Mouse (Mus musculus) E14TG2a.4 (cell line): Measurements from ENCODE around the gene Osbpl7.

Source experiments
- H3K27me3 ChIP-seq: 2 replicates; pipeline ENCODE4 v1.6.1; 2014; ENCODE audit warnings: low read length, control low read depth; ENCODE audit not compliant: insufficient read depth
- H3K36me3 ChIP-seq: 2 replicates; pipeline ENCODE4 v1.6.1; 2014; ENCODE audit warnings: low read length, control low read depth; ENCODE audit not compliant: insufficient read depth
- H3K4me1 ChIP-seq: replicated peaks from 2 replicates; pipeline ENCODE4 v1.6.1; 2014; ENCODE audit warnings: low read depth, low read length, control low read depth
- H3K4me3 ChIP-seq: replicated peaks from 2 replicates; pipeline ENCODE4 v1.5.1; 2014; ENCODE audit warnings: mild to moderate bottlenecking, low read length
- H3K9me3 ChIP-seq: 2 replicates; pipeline ENCODE4 v1.6.1; 2014; ENCODE audit warnings: low read length, control low read depth
- CTCF ChIP-seq: conservative IDR thresholded peaks from 2 replicates; pipeline ENCODE4 v1.5.1; 2014; ENCODE audit warnings: low read length
- NANOG ChIP-seq: IDR thresholded peaks from 2 replicates; pipeline ENCODE4 v1.6.1; 2014; ENCODE audit warnings: borderline replicate concordance, low read length, mixed read lengths
- POU5F1 ChIP-seq: IDR thresholded peaks from 2 replicates; pipeline ENCODE4 v1.6.1; 2014; ENCODE audit warnings: low read length, borderline replicate concordance

Osbpl7 gene

DNA sequence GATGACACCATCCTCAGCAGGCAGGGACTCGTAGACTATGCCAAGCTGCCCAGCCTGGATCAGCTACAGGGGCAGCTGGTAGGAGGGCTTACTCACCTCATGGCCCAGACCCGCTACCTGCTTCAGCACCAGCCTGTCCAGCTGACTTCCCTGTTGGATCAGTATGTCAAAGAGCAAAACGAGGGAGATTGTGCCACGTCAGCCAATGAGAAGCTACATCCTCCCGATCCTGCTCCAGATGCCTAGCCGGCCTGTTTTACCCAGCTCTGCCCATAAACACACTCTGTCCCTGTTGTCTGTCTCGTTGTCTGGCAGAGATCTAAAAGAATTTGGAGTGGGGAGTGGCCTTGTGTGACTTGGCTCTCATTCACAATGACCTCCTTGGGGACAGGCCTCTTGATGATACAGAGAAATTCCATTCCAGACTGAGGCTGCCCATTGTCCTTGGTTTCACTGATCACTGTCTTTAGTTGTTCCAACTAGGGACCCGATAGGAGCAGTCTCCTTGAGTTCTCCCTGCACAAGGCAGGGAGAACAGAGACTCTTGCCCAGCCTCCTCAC is 2.3 kb upstream of the Osbpl7 start:
- Histone ChIP-seq H3K9me3 (no peaks in the 10 kb centered on the region), H3K4me1 (peaks cover 79% of the 10 kb centered on the region)
- TF ChIP-seq NANOG (no peak), CTCF (no peak), POU5F1 (no peak)

DNA sequence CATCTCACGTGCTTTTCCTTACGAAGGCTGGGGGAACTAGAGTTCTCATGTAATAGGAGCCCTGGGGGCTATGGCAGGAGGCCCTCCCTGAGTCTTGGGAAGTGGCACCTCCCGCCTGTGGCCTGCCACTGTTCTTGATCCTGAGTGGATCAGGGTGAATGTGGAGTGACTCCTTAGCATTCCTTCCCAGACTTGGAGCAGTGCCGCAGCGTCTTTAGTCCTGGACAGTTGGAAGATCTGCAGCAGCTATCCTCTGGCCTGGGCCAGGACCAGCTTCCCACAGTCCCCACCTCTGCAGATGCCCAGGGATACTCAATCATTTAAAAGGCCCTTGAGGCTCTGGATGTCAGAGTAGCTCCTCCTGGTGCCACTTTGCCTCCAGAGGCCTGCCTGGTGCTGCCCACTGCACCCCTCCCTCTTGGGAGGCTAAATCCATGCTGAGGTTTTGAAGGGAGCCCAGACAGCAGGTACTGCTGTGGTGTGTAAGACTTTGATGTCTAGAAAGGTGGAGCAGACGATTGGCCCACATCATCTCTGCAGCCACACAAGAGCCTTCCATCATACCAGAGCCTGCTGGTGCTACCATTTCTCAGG is 839 bp upstream of the Osbpl7 start:
- no peak overlapping the region for H3K4me3 ChIP-seq
- H3K4me1 ChIP-seq: peaks cover 71% of the 10 kb centered on the region
- no peak for TF ChIP-seq CTCF
- no peak for TF ChIP-seq POU5F1
- no peak for TF ChIP-seq NANOG
- H3K36me3 ChIP-seq: peaks cover 61% of the 10 kb centered on the region
- H3K27me3 ChIP-seq: no peaks in the 10 kb centered on the region
- no peaks in the 10 kb centered on the region for H3K9me3 ChIP-seq

More for the DNA sequence above, 2.3 kb upstream of the Osbpl7 start:
- H3K27me3 ChIP-seq: no peaks in the 10 kb centered on the region
- H3K4me3 ChIP-seq: no peak overlapping the region
- peaks cover 63% of the 10 kb centered on the region for H3K36me3 ChIP-seq

DNA sequence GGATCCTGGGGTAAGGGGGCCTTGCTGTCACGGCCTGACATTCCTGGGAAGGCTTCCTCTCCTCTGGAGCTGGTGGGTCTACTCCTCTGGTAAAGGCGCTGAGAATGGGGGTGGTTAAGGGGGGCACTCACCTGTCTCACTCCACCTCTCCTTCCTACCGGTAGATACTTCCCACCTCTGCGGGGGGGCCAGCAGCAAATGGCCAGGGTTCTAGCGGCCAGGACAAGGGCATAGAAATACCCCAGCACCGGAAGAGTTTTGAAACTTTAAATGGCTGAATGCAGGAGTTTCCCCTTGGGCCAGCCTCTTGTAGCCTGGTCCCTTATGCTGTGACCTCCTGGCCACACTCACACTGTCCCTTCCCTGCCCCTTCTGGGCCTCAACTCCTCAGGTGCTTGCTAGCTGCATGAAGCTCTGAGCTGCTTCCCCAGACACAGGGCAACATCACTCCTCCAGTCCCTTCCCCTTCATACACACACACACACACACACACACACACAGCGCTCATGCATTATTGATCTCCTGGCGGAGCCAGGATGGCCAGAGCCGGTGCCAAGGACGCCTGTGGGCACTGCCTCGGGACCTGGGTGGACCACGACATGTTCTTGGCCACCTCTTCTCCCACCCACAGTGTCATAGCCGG is 637 bp downstream of the Osbpl7 start:
- Histone ChIP-seq H3K9me3 (no peaks in the 10 kb centered on the region), H3K27me3 (no peaks in the 10 kb centered on the region), H3K4me1 (peaks cover 57% of the 10 kb centered on the region), H3K4me3 (peak overlapping the region; percentile 82), H3K36me3 (peaks cover 66% of the 10 kb centered on the region)
- TF ChIP-seq POU5F1 (no peak), CTCF (no peak), NANOG (no peak)

DNA sequence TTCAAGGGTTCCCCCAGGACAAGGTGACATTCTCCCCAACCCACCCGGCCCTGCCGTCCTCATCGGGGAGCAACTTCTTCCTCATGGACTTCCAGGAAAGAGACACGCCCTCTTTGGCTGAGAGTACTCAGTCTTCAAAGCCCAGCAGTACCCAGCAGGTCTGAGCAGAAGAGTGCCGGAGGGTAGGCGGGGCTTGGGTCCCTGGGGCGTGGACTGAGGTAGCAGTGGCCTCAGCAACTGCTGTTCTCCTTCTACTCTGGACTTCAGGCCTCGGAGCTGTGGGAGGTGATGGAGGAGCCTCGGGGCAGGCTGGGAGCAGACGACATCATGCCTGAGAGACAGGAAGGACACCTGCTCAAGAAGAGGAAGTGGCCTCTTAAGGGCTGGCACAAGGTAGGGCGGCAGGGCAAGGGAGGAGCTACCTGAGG is 1.8 kb downstream of the Osbpl7 start:
- H3K4me3 ChIP-seq: peak overlapping the region; percentile 82
- TF ChIP-seq POU5F1 (no peak), CTCF (no peak), NANOG (no peak)
- H3K4me1 ChIP-seq: peaks cover 45% of the 10 kb centered on the region
- peaks cover 62% of the 10 kb centered on the region for H3K36me3 ChIP-seq
- no peaks in the 10 kb centered on the region for H3K9me3 ChIP-seq
- no peaks in the 10 kb centered on the region for H3K27me3 ChIP-seq

DNA sequence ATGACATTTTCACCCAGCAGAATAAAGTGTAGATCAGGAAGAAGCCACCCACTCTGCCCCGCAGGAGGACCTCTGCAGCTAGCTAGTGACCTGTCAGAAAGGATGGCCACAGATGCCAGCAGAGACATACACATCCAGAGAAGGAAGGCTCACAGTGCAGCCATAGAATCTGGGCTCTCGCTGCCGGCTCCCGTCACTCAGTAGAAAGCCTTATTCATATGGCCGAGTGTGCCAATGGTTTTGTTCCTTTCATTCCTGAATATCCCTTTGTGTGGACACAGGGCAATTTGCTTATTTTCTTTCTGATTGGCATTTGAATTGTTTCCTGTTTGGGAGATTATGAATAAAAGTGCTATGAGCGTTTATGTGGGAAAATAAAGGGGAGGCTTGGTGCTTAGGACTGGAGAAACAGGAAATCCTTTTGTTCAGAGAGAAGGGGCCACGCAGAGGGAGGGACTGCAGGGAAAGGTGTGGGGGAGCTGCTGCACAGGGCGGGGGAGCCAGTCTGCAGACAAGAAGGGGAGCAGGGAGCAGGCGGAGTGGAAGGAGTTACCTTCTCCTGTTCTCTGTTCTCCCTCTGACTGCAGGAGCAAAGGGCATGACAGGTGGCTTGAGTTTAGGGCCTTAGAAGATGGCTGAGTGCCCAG is 13.0 kb downstream of the Osbpl7 start:
- Histone ChIP-seq H3K4me3 (no peak overlapping the region), H3K36me3 (peaks cover 12% of the 10 kb centered on the region), H3K4me1 (peaks cover 75% of the 10 kb centered on the region), H3K27me3 (no peaks in the 10 kb centered on the region), H3K9me3 (no peaks in the 10 kb centered on the region)
- TF ChIP-seq POU5F1 (no peak), NANOG (no peak), CTCF (no peak)

DNA sequence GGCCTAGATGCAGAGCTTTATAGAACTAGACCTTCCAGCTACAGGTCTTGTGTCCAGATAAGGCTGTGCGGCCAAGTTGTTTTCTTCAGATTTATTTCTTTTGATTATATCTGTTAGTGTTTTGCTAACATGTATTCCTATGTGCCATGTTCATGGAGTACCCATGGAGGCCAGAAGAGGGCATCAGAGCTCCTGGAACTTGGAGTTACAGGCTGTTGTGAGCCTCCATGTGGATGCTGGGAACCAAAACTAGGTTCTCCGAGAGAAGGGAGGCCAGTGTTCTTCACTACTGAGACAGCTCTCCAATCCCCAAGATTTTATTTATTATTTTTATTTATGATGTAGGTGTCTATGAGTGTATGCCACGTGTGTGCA is 13.5 kb downstream of the Osbpl7 start:
- Histone ChIP-seq H3K4me3 (no peak overlapping the region), H3K4me1 (peaks cover 75% of the 10 kb centered on the region), H3K36me3 (peaks cover 16% of the 10 kb centered on the region), H3K9me3 (no peaks in the 10 kb centered on the region), H3K27me3 (no peaks in the 10 kb centered on the region)
- peak; percentile 58 for TF ChIP-seq CTCF
- no peak for TF ChIP-seq NANOG

DNA sequence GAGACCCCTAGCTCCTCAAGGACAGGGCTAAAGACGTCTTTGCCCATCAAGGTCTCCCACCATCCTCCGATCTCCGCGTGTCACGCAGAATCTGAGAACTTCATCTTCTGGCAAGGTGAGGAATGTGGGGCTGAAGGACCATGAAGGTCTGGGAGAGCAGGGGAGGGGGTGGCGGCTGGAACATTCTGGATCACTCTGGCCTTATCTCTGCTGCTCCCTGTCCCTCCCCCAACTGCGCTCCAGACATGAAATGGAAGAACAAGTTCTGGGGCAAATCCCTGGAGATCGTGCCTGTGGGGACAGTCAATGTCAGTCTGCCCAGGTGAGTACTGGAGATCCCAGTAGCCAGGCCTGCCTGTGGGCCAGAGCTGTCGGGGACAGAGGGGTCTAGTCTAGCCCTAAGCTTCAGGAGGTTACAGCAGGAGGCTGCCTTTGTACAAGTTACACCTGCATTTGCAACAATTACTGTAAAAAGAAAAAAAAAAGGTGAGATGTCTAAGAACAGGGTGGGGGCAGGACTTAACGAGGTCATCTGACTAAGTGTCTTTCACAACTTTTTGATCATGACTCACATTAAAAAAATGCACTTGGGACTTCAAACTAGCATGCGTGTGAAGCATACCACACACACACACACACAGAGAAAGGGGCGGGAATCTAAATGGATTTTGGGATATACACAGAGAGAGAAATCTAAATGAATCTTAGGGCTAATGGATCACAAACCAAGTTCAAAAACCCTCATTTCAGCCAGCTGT is 15.3 kb downstream of the Osbpl7 start:
- Histone ChIP-seq H3K4me3 (0 out of 2 replicates have a peak overlapping the region, but pooled peaks have one; percentile 74), H3K27me3 (no peaks in the 10 kb centered on the region), H3K4me1 (peaks cover 65% of the 10 kb centered on the region), H3K36me3 (peaks cover 21% of the 10 kb centered on the region), H3K9me3 (no peaks in the 10 kb centered on the region)
- TF ChIP-seq POU5F1 (no peak), CTCF (no peak), NANOG (no peak)

DNA sequence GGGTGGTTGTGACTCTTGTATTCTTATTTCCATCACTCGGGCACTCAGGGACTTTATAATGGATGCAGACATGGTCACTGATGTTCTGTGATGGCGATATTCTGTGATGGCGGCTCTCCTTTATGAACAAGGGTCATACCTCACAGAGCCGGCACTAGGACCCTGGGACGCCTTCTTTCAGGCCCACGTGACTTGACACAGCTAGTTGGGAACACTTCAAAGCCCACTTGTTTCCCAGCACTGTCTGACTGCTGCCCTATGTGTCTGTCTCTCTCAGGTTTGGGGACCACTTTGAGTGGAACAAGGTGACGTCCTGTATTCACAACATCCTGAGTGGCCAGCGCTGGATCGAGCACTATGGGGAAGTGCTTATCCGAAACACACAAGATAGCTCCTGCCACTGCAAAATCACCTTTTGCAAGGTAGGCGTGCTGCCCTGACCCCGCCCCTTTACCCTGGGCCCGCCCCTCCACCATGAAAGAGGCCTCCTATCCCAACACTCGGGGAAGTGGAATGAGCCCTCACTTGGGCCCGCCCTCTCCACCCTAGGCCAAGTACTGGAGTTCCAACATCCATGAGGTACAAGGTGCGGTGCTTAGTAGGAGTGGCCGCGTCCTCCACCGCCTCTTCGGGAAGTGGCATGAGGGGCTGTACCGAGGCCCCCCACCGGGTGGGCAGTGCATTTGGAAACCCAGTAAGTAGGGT is 16.4 kb downstream of the Osbpl7 start:
- TF ChIP-seq NANOG: no peak
- no peak for TF ChIP-seq CTCF
- no peak for TF ChIP-seq POU5F1
- peak overlapping the region; percentile 74 for H3K4me3 ChIP-seq

More for the DNA sequence above, 16.4 kb downstream of the Osbpl7 start:
- peaks cover 21% of the 10 kb centered on the region for H3K36me3 ChIP-seq
- H3K4me1 ChIP-seq: peaks cover 57% of the 10 kb centered on the region
- H3K9me3 ChIP-seq: no peaks in the 10 kb centered on the region
- H3K27me3 ChIP-seq: no peaks in the 10 kb centered on the region
